Mouse (Mus musculus) embryonic facial prominence, embryonic 15.5 days (tissue): ENCODE data around the gene Vav1. TPM values are rescaled to one million over a fixed set of nuclear protein-coding genes. Genes with fewer than 3 reads are reported as not detected.

Source experiments
- ATAC-seq: fragments of 200-750 bp; cut with Nextera tagmentation; 2 replicates; pipeline ENCODE4 v1.8.0; 2017; ENCODE audit warnings: low read depth, moderate TSS enrichment; ENCODE audit not compliant: insufficient number of reproducible peaks, low FRiP score, low TSS enrichment
- H3K27ac ChIP-seq: fragments of 300-500 bp; sonication (generic); replicated peaks from 2 replicates; pipeline ENCODE4 v1.5.1; 2015; ENCODE audit warnings: mild to moderate bottlenecking, inconsistent platforms
- H3K27me3 ChIP-seq: fragments of 300-500 bp; sonication (generic); 2 replicates; pipeline ENCODE4 v1.6.1; 2015; ENCODE audit warnings: inconsistent platforms
- H3K36me3 ChIP-seq: fragments of 300-500 bp; sonication (generic); 2 replicates; pipeline ENCODE4 v1.6.1; 2015; ENCODE audit warnings: mild to moderate bottlenecking, inconsistent platforms
- H3K4me1 ChIP-seq: fragments of 300-500 bp; sonication (generic); 2 replicates; pipeline ENCODE4 v1.6.1; 2015; ENCODE audit warnings: inconsistent platforms
- H3K4me2 ChIP-seq: fragments of 300-500 bp; sonication (generic); replicated peaks from 2 replicates; pipeline ENCODE4 v1.6.1; 2015; ENCODE audit warnings: mild to moderate bottlenecking, inconsistent platforms
- H3K4me3 ChIP-seq: fragments of 300-500 bp; sonication (generic); replicated peaks from 2 replicates; pipeline ENCODE4 v1.5.1; 2015; ENCODE audit warnings: mild to moderate bottlenecking, inconsistent platforms
- H3K9ac ChIP-seq: fragments of 300-500 bp; sonication (generic); 2 replicates; pipeline ENCODE4 v1.6.1; 2015; ENCODE audit warnings: inconsistent platforms
- H3K9me3 ChIP-seq: fragments of 300-500 bp; sonication (generic); replicated peaks from 2 replicates; pipeline ENCODE4 v1.6.1; 2016; ENCODE audit warnings: inconsistent platforms
- WGBS: fragments of 180-500 bp; shearing (Covaris S2); methylation state at CpG from one replicate; pipeline ENCODE4 v1.1.7; 2015; 5-methylcytosine and 5-hydroxymethylcytosine counted together
- polyA plus RNA-seq: library from polyadenylated mRNA; unstranded; fragments of >200 nt; fragmentation: Nextera tagmentation; extraction: Ambion mirVana; gene quantifications from 2 replicates; pipeline ENCODE4 v1.2.1, GENCODE M21; 2015

Vav1 gene
- polyA plus RNA-seq, 1 experiment from 2014 or later, result 4.4 TPM

- H3K4me2 ChIP-seq, result no peak overlapping the region
- no peaks in the 10 kb centered on the region for H3K27me3 ChIP-seq
- 88% methylated on average over 10 of the region's 10 CpGs for WGBS
- H3K9me3 ChIP-seq, result no peaks in the 10 kb centered on the region
- no peak overlapping the region for H3K27ac ChIP-seq
- no peak for ATAC-seq
- no peak overlapping the region for H3K4me3 ChIP-seq
- H3K4me1 ChIP-seq, result peaks cover 23% of the 10 kb centered on the region
- H3K9ac ChIP-seq, result no peak overlapping the region
- H3K36me3 ChIP-seq, result peaks cover 31% of the 10 kb centered on the region
These were observed 33.5 kb upstream of the Vav1 start for GRCm38 (mm10) chr17:57245311-57245929.

GRCm38 (mm10) chr17:57246663-57247392, 32.1 kb upstream of the Vav1 start:
- no peaks in the 10 kb centered on the region for H3K9me3 ChIP-seq
- peak overlapping the region; percentile 77 for H3K4me2 ChIP-seq
- H3K4me1 ChIP-seq, result peaks cover 27% of the 10 kb centered on the region
- no peaks in the 10 kb centered on the region for H3K27me3 ChIP-seq
- WGBS, result 4% methylated on average over 18 of the region's 18 CpGs
- ATAC-seq, result no peak; the same call in 1 of the 2 replicates
- H3K36me3 ChIP-seq, result peaks cover 26% of the 10 kb centered on the region
- peak overlapping the region; percentile 68 for H3K9ac ChIP-seq
- peak overlapping the region; percentile 97 for H3K27ac ChIP-seq
- peak overlapping the region; percentile 80 for H3K4me3 ChIP-seq

- H3K27me3 ChIP-seq, result no peaks in the 10 kb centered on the region
- peaks cover 19% of the 10 kb centered on the region for H3K36me3 ChIP-seq
- peak overlapping the region; percentile 80 for H3K4me3 ChIP-seq
- H3K4me2 ChIP-seq, result peak overlapping the region; percentile 84
- peak overlapping the region; percentile 97 for H3K27ac ChIP-seq
- H3K4me1 ChIP-seq, result peaks cover 27% of the 10 kb centered on the region
- WGBS, result under 1% methylated on average over 46 of the region's 46 CpGs
- peak; percentile 93 for ATAC-seq
- H3K9ac ChIP-seq, result peak overlapping the region; percentile 68
- H3K9me3 ChIP-seq, result no peaks in the 10 kb centered on the region
These were observed 31.3 kb upstream of the Vav1 start for GRCm38 (mm10) chr17:57247393-57248200.

- Histone ChIP-seq H3K9ac (peak within 1 kb of the TSS; percentile 68), H3K9me3 (no peaks in the 10 kb centered on the region), H3K4me3 (peak within 1 kb of the TSS; percentile 80), H3K4me1 (peaks cover 27% of the 10 kb centered on the region), H3K36me3 (peaks cover 15% of the 10 kb centered on the region), H3K27ac (peak within 1 kb of the TSS; percentile 97), H3K4me2 (peak within 1 kb of the TSS; percentile 84), H3K27me3 (no peaks in the 10 kb centered on the region)
- peak; percentile 48 for ATAC-seq
- under 1% methylated on average over 12 of the region's 12 CpGs for WGBS
These were observed 30.6 kb upstream of the Vav1 start, which contains the start of gene Gpr108 for GRCm38 (mm10) chr17:57248201-57248699. Gpr108 (minus strand) TSS chr17:57248446.

GRCm38 (mm10) chr17:57248771-57249170, 30.1 kb upstream of the Vav1 start:
- Histone ChIP-seq H3K9me3 (no peaks in the 10 kb centered on the region), H3K4me2 (peak overlapping the region; percentile 84), H3K27me3 (no peaks in the 10 kb centered on the region), H3K9ac (peak overlapping the region; percentile 2; the same call in 1 of the 2 replicates), H3K27ac (peak overlapping the region; percentile 94), H3K36me3 (peaks cover 17% of the 10 kb centered on the region), H3K4me3 (peak overlapping the region; percentile 80), H3K4me1 (peaks cover 27% of the 10 kb centered on the region)
- ATAC-seq, result no peak
- 7% methylated on average over 13 of the region's 13 CpGs for WGBS

GRCm38 (mm10) chr17:57249186-57250181, 29.4 kb upstream of the Vav1 start, which contains the start of gene Trip10:
Trip10 (plus strand) TSS chr17:57249455.
- peak within 1 kb of the TSS; percentile 49 for H3K9ac ChIP-seq

GRCm38 (mm10) chr17:57250461-57251160, 28.3 kb upstream of the Vav1 start:
- Histone ChIP-seq H3K4me1 (peaks cover 24% of the 10 kb centered on the region), H3K4me2 (peak overlapping the region; percentile 84), H3K27ac (peak overlapping the region; percentile 84), H3K9me3 (no peaks in the 10 kb centered on the region), H3K36me3 (peaks cover 25% of the 10 kb centered on the region), H3K27me3 (no peaks in the 10 kb centered on the region), H3K4me3 (peak overlapping the region; percentile 80), H3K9ac (peak overlapping the region; percentile 49)
- 2% methylated on average over 33 of the region's 33 CpGs for WGBS
- no peak for ATAC-seq

More at GRCm38 (mm10) chr17:57249186-57250181, 29.4 kb upstream of the Vav1 start, which contains the start of gene Trip10:
- Histone ChIP-seq H3K9me3 (no peaks in the 10 kb centered on the region), H3K4me3 (peak within 1 kb of the TSS; percentile 80), H3K4me1 (peaks cover 27% of the 10 kb centered on the region), H3K27ac (peak within 1 kb of the TSS; percentile 94), H3K27me3 (no peaks in the 10 kb centered on the region), H3K36me3 (peaks cover 18% of the 10 kb centered on the region), H3K4me2 (peak within 1 kb of the TSS; percentile 84)
- under 1% methylated on average over 51 of the region's 52 CpGs for WGBS
- ATAC-seq, result peak; percentile 39

- H3K9ac ChIP-seq, result no peak overlapping the region
- H3K27ac ChIP-seq, result no peak overlapping the region
- H3K36me3 ChIP-seq, result peaks cover 34% of the 10 kb centered on the region
- peaks cover 18% of the 10 kb centered on the region for H3K4me1 ChIP-seq
- peak overlapping the region; percentile 84; the same call in 1 of the 2 replicates for H3K4me2 ChIP-seq
- 94% methylated on average over 3 of the region's 3 CpGs for WGBS
- no peaks in the 10 kb centered on the region for H3K9me3 ChIP-seq
- no peaks in the 10 kb centered on the region for H3K27me3 ChIP-seq
- no peak overlapping the region for H3K4me3 ChIP-seq
- no peak for ATAC-seq
These were observed 27.5 kb upstream of the Vav1 start for GRCm38 (mm10) chr17:57251431-57251830.

- Histone ChIP-seq H3K27me3 (no peaks in the 10 kb centered on the region), H3K4me3 (no peak overlapping the region), H3K9me3 (no peaks in the 10 kb centered on the region), H3K36me3 (peaks cover 50% of the 10 kb centered on the region), H3K9ac (no peak overlapping the region), H3K4me1 (peaks cover 15% of the 10 kb centered on the region), H3K4me2 (no peak overlapping the region), H3K27ac (no peak overlapping the region)
- WGBS, result 75% methylated on average over 6 of the region's 6 CpGs
- no peak for ATAC-seq
These were observed 25.6 kb upstream of the Vav1 start for GRCm38 (mm10) chr17:57253306-57253705.
